Mouse (Mus musculus) midbrain, postnatal 0 days (tissue): ENCODE data around the gene D430042O09Rik. TPM values are rescaled to one million over a fixed set of nuclear protein-coding genes. Genes with fewer than 3 reads are reported as not detected.

Experiments used
- ATAC-seq: fragments of 200-750 bp; cut with Nextera tagmentation; 2 replicates; pipeline ENCODE4 v1.8.0; 2017; ENCODE audit warnings: moderate number of reproducible peaks, mild to moderate bottlenecking, moderate TSS enrichment, moderate library complexity; ENCODE audit not compliant: low FRiP score
- DNase-seq: peaks from one replicate; pipeline ENCODE4 v3.0.0-alpha.2; 2015; ENCODE audit warnings: low spot score
- H3K27ac ChIP-seq: fragments of 300-500 bp; sonication (generic); 2 replicates; pipeline ENCODE4 v1.5.1; 2014; ENCODE audit warnings: low read depth, mild to moderate bottlenecking, low read length, mixed read lengths
- H3K27me3 ChIP-seq: fragments of 300-500 bp; sonication (generic); 2 replicates; pipeline ENCODE4 v1.6.1; 2014; ENCODE audit warnings: low read length, control low read depth, mixed read lengths; ENCODE audit not compliant: insufficient read depth
- H3K36me3 ChIP-seq: fragments of 300-500 bp; sonication (generic); 2 replicates; pipeline ENCODE4 v1.6.1; 2014; ENCODE audit warnings: low read length, control low read depth, mixed read lengths; ENCODE audit not compliant: insufficient read depth
- H3K4me1 ChIP-seq: fragments of 300-500 bp; sonication (generic); 2 replicates; pipeline ENCODE4 v1.6.1; 2014; ENCODE audit warnings: mild to moderate bottlenecking, control low read depth, antibody characterized with exemption, low read length, mixed read lengths; ENCODE audit not compliant: insufficient read depth
- H3K4me2 ChIP-seq: fragments of 300-500 bp; sonication (generic); 2 replicates; pipeline ENCODE4 v1.6.1; 2014; ENCODE audit warnings: low read depth, mild to moderate bottlenecking, low read length, mixed read lengths; ENCODE audit not compliant: poor library complexity, severe bottlenecking
- H3K4me3 ChIP-seq: fragments of 300-500 bp; sonication (generic); 2 replicates; pipeline ENCODE4 v1.5.1; 2014; ENCODE audit warnings: low read depth, mild to moderate bottlenecking, low read length, moderate library complexity
- H3K9ac ChIP-seq: fragments of 300-500 bp; sonication (generic); replicated peaks from 2 replicates; pipeline ENCODE4 v1.6.1; 2014; ENCODE audit warnings: mild to moderate bottlenecking, low read length, moderate library complexity, mixed read lengths; ENCODE audit not compliant: poor library complexity, severe bottlenecking
- H3K9me3 ChIP-seq: fragments of 300-500 bp; sonication (generic); 2 replicates; pipeline ENCODE4 v1.6.1; 2016; ENCODE audit warnings: low read length, control low read depth
- CTCF ChIP-seq: IDR thresholded peaks from 2 replicates; pipeline ENCODE4 v1.5.1; 2016; ENCODE audit warnings: antibody characterized with exemption, mild to moderate bottlenecking
- WGBS: fragments of 180-500 bp; shearing (Covaris S2); extraction: QIAGEN DNeasy Blood & Tissue Kit; methylation state at CpG from one replicate; pipeline ENCODE4 v1.1.7; 2014; 5-methylcytosine and 5-hydroxymethylcytosine counted together
- polyA plus RNA-seq: library from polyadenylated mRNA; unstranded; fragments of >200 nt; fragmentation: Nextera tagmentation; extraction: Ambion mirVana; gene quantifications from 2 replicates; pipeline ENCODE4 v1.2.1, GENCODE M21; 2015
- total RNA-seq: library from RNA; depleted of rRNA; stranded (reverse); fragments of >200 nt; gene quantifications from 2 replicates; pipeline ENCODE4 v1.2.3, GENCODE M21; 2014

The D430042O09Rik gene
- total and polyA plus RNA-seq, 2 experiments from 2014 or later, result 4.3 to 16.9 TPM

- Histone ChIP-seq H3K36me3 (no peaks in the 10 kb centered on the region), H3K4me1 (no peaks in the 10 kb centered on the region), H3K4me3 (no peak overlapping the region), H3K9me3 (no peaks in the 10 kb centered on the region), H3K4me2 (no peak overlapping the region), H3K27ac (no peak overlapping the region), H3K27me3 (no peaks in the 10 kb centered on the region), H3K9ac (no peak overlapping the region)
- no peak for TF ChIP-seq CTCF
- ATAC-seq (no peak), DNase-seq (no peak)
- WGBS, result 96% methylated on average over 1 of the region's 1 CpGs
Observed at GRCm38 (mm10) chr7:125744774-125745173, 37.1 kb downstream of the D430042O09Rik start.

GRCm38 (mm10) chr7:125746621-125747315 is 39.1 kb downstream of the D430042O09Rik start:
- no peaks in the 10 kb centered on the region for H3K9me3 ChIP-seq
- no peak overlapping the region for H3K4me3 ChIP-seq
- H3K27me3 ChIP-seq, result no peaks in the 10 kb centered on the region
- H3K36me3 ChIP-seq, result no peaks in the 10 kb centered on the region
- no peak overlapping the region for H3K9ac ChIP-seq
- H3K27ac ChIP-seq, result no peak overlapping the region
- H3K4me1 ChIP-seq, result no peaks in the 10 kb centered on the region
- ATAC-seq (no peak), DNase-seq (no peak)
- H3K4me2 ChIP-seq, result no peak overlapping the region
- TF ChIP-seq CTCF, result no peak
- WGBS, result 100% methylated on average over 2 of the region's 2 CpGs

- WGBS, result 62% methylated on average over 7 of the region's 7 CpGs
- Histone ChIP-seq H3K36me3 (no peaks in the 10 kb centered on the region), H3K27ac (no peak overlapping the region), H3K9me3 (no peaks in the 10 kb centered on the region), H3K4me3 (no peak overlapping the region), H3K4me1 (no peaks in the 10 kb centered on the region), H3K9ac (no peak overlapping the region), H3K27me3 (no peaks in the 10 kb centered on the region), H3K4me2 (no peak overlapping the region)
- peak; percentile 44 for TF ChIP-seq CTCF
- ATAC-seq, result no peak
- no peak for DNase-seq
Observed at GRCm38 (mm10) chr7:125747316-125747690, 39.6 kb downstream of the D430042O09Rik start.

- Histone ChIP-seq H3K4me2 (no peak overlapping the region), H3K9ac (no peak overlapping the region), H3K4me3 (no peak overlapping the region), H3K36me3 (no peaks in the 10 kb centered on the region), H3K27me3 (no peaks in the 10 kb centered on the region), H3K9me3 (no peaks in the 10 kb centered on the region), H3K4me1 (no peaks in the 10 kb centered on the region), H3K27ac (no peak overlapping the region)
- TF ChIP-seq CTCF, result peak; percentile 86
- WGBS, result 50% methylated on average over 3 of the region's 3 CpGs
- DNase-seq (peak; percentile 67), ATAC-seq (no peak)
Observed at GRCm38 (mm10) chr7:125748186-125748585, 40.5 kb downstream of the D430042O09Rik start.

- no peak for TF ChIP-seq CTCF
- ATAC-seq (no peak), DNase-seq (no peak)
- H3K27me3 ChIP-seq, result no peaks in the 10 kb centered on the region
- H3K4me3 ChIP-seq, result no peak overlapping the region
- no peaks in the 10 kb centered on the region for H3K9me3 ChIP-seq
- WGBS, result 85% methylated on average over 7 of the region's 7 CpGs
- no peaks in the 10 kb centered on the region for H3K4me1 ChIP-seq
- no peak overlapping the region for H3K27ac ChIP-seq
- no peak overlapping the region for H3K9ac ChIP-seq
- H3K36me3 ChIP-seq, result no peaks in the 10 kb centered on the region
- no peak overlapping the region for H3K4me2 ChIP-seq
Observed at GRCm38 (mm10) chr7:125752699-125753325, 45.1 kb downstream of the D430042O09Rik start.

- DNase-seq, result no peak
- 91% methylated on average over 3 of the region's 3 CpGs for WGBS
- no peak overlapping the region for H3K27ac ChIP-seq
- no peak overlapping the region for H3K4me3 ChIP-seq
- H3K36me3 ChIP-seq, result no peaks in the 10 kb centered on the region
- no peak for TF ChIP-seq CTCF
- no peak for ATAC-seq
- H3K9me3 ChIP-seq, result no peaks in the 10 kb centered on the region
- no peaks in the 10 kb centered on the region for H3K4me1 ChIP-seq
- no peak overlapping the region for H3K4me2 ChIP-seq
- no peak overlapping the region for H3K9ac ChIP-seq
- no peaks in the 10 kb centered on the region for H3K27me3 ChIP-seq
Observed at GRCm38 (mm10) chr7:125753326-125753715, 45.6 kb downstream of the D430042O09Rik start.
